Mouse (Mus musculus) spleen, adult 18-20 months (tissue): ENCODE measurements around the gene Zfp280d.
"Not testable (repeated sequence)": the region's sequence is repeated elsewhere in the genome, so short reads cannot be mapped to it uniquely, and the experiment has no call there.

Experiments
- DNase-seq, 2 experiments: peaks; one replicate each; pipeline ENCODE4 v3.0.0; 2022; ENCODE audit warnings: mixed read lengths in 2 of 2

The Zfp280d gene

GRCm38 (mm10) chr9:72374996-72375395 lies 100.3 kb downstream of the Zfp280d start:
- no peak for DNase-seq

- DNase-seq, result no peak
Measured at GRCm38 (mm10) chr9:72375639-72376038, 101.0 kb downstream of the Zfp280d start.

GRCm38 (mm10) chr9:72385786-72386185 lies 111.1 kb downstream of the Zfp280d start:
- DNase-seq, result no peak

- no peak for DNase-seq
Measured at GRCm38 (mm10) chr9:72388934-72389333, 114.3 kb downstream of the Zfp280d start.

GRCm38 (mm10) chr9:72389431-72390002 lies 114.9 kb downstream of the Zfp280d start:
- DNase-seq, result no peak

- DNase-seq, result no peak
Measured at GRCm38 (mm10) chr9:72390321-72391077, 115.8 kb downstream of the Zfp280d start.

GRCm38 (mm10) chr9:72392686-72393085 lies 118.0 kb downstream of the Zfp280d start:
- no peak for DNase-seq

GRCm38 (mm10) chr9:72393238-72393637 lies 118.6 kb downstream of the Zfp280d start:
- DNase-seq, result no peak

GRCm38 (mm10) chr9:72393869-72394341 lies 119.2 kb downstream of the Zfp280d start:
- no peak for DNase-seq

GRCm38 (mm10) chr9:72400121-72400520 lies 125.5 kb downstream of the Zfp280d start:
- DNase-seq, result no peak

- not testable (repeated sequence) for DNase-seq
Measured at GRCm38 (mm10) chr9:72401769-72402168, 127.1 kb downstream of the Zfp280d start.

GRCm38 (mm10) chr9:72403421-72403820 lies 128.8 kb downstream of the Zfp280d start:
- DNase-seq, result no peak

- DNase-seq, result no peak
Measured at GRCm38 (mm10) chr9:72404446-72404845, 129.8 kb downstream of the Zfp280d start.

GRCm38 (mm10) chr9:72404934-72405333 lies 130.3 kb downstream of the Zfp280d start:
- DNase-seq, result no peak

- DNase-seq, result no peak
Measured at GRCm38 (mm10) chr9:72405882-72406638, 131.4 kb downstream of the Zfp280d start.

GRCm38 (mm10) chr9:72408131-72408586 lies 133.5 kb downstream of the Zfp280d start:
- DNase-seq, result peak; percentile 38 to 74

- DNase-seq, result no peak
Measured at GRCm38 (mm10) chr9:72409381-72410225, 134.9 kb downstream of the Zfp280d start.

GRCm38 (mm10) chr9:72411746-72412145 lies 137.1 kb downstream of the Zfp280d start:
- DNase-seq, result no peak
